Mouse (Mus musculus): Measurements from ENCODE around the gene Agbl1.

- TF ChIP-seq CTCF (IDR thresholded peaks at IDR 0.05; ENCODE audit: low read depth, low read length) = no peak
- TF ChIP-seq GATA1 (IDR thresholded peaks at IDR 0.05; ENCODE audit: borderline replicate concordance, low read length) = no peak
These were observed 317.6 kb downstream of the Agbl1 start for GRCm38 (mm10) chr7:76547313-76547712.

Data from G1E (cell line).